Mouse (Mus musculus) NIH3T3 (cell line): ENCODE results near the gene Scube1.

Source experiments
- DNase-seq: peaks from one replicate; pipeline ENCODE4 v3.0.0-alpha.2; 2012; ENCODE audit warnings: low read depth

Scube1 gene

GRCm38 (mm10) chr15:83595364-83595711, 129.5 kb downstream of the Scube1 start:
- peak; percentile 11 for DNase-seq

DNA sequence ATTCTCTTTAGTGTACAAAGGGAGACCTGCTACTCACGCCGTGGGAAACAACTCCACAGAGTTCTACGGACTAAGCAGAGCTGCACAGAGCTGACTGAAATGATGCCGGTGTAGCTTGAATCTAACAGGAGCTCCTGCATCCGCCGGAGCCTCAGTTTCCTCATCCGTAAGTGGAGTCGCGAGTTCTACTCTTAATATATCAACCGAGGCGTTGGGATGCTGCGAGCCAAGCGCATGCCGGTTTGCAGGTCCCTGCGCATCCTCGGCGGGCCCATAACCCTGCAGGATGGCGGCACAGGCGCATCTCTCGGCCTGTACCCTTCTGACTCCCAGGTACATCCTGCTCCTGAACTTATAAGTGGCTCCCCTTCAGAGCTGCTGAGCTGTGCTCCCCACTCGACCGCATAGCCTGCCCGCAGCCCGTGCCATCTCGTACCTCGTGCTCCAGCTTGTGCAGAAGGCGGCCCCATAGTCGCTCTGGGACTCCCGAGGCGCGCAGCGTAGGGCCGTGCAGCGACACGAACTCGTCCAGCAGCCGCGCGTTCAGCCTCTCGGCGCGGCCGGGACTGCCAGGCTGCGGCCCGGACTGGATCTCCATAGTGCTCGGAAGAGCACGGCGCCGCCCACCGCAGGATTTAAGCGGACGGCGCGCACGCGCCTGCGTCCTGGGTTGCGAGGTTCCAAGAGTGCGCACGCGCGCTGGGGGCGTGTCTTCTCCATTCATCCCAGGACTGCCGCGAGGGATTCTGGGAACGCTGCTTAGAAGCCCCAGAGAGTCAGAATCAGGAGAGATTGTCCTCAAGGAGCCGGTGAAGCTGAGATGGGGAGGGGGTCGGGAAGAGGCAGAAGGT, 130.1 kb downstream of the Scube1 start, which contains the start of gene Ttll12:
Gene Ttll12, minus strand, starts transcription at position 645 of the 851 bp plus-strand sequence.
- peak; percentile 99 for DNase-seq

- peak; percentile 57 for DNase-seq
These were observed 130.9 kb downstream of the Scube1 start for GRCm38 (mm10) chr15:83593702-83594512.

DNA sequence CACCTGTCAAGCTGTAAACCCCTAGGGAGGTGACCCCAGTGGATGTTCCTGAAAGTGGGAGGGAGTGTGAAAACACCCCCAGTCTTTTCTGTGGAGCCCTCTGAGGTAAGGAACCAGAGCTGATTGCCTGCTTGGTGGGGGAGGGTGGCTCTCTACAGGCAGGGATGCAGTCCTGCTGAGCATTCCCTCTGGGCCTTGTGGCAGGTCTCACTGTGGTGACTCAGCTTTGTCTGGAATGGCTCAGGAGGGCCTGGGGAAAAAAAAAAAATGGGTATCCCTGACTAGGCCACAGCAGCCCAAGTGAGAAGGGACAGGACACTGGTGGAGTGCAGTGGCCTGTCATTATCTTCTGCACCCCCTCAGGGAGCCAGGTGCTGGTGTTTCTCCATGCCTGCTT, 131.6 kb downstream of the Scube1 start:
- DNase-seq, result no peak

- DNase-seq, result no peak
These were observed 132.3 kb downstream of the Scube1 start for GRCm38 (mm10) chr15:83592260-83593188.

DNA sequence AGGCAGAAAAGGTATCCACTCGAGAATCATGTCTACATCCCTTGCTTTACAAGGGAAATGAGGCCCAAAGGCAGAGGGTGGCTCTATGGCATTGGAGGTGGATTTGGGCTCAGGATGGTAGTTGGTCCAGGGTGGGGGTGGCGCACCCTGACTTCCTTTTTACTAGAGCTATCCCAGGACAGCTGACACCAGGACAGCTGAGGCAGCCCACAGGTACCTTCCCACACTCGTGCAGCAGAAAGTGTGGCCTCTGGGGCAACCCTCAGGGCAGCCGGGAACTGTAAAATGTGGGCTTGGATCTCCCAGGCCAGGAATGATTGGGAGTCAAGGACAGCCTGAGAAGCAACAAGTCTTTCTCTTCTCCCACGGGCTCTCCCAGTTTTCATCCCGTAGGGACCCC, 133.1 kb downstream of the Scube1 start:
- DNase-seq, result no peak

GRCm38 (mm10) chr15:83590841-83591240, 134.0 kb downstream of the Scube1 start:
- no peak for DNase-seq

DNA sequence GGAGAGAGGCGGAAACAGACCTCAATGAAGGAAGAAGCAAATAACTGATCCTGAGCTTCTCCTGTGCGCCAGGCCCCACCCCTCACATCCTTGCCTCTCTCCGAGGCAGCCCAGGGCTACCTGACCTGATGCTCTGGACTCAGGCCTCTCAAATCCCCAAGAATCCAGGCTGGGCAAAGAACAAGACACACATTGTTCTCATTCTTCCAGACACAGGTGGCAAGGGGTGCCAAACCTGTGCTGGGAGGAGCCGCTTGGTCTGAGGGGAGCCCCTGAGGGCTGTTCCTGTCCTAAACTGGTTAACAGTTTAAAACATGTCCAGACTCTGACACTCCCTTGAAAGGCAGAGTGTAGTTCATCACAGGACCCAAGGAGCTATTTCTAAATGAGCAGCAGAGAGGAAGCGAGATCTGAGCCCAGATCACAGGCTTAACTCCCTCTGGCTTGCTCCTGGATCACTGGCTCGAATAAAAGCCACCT, 140.0 kb downstream of the Scube1 start:
- no peak for DNase-seq

GRCm38 (mm10) chr15:83583419-83584156, 141.2 kb downstream of the Scube1 start:
- peak; percentile 73 for DNase-seq

DNA sequence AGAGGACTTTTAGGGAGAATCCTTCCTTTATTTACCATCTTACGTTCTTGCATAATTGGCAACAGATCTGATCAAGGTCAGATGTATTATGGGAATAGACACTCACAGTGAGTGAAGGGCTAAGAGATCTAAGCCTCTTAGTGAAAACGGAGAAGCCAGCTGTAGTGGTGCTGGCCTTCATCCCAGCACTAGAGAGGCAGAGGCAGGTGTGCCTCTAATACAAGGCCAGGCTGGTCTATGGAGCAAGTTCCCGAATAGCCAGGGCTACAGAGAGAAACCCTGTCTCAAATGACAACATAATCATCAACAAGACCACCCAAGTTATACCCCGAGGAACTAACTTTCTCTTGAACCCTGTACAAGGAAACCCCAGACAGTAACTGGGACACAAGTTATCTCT, 141.9 kb downstream of the Scube1 start:
- no peak for DNase-seq

DNA sequence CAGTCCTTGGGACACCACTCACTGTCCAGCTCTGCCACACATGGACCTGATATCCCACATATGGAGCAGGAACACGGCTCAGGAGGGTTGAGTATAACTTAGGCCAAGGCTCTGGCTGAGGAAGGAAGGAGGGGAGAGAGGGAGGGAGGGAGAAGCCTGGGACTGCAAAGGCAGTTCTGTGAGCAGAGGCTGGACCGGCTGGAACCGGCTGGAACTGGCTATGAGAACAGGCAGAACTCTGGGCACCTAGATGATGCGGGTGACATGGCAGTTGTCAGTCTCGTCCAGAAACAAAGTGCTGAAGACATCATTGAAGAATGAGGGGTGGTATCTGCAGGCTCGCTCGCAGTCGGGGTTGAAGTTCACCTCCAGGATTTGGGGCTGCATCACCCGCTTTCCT, 148.2 kb downstream of the Scube1 start:
- DNase-seq, result no peak

GRCm38 (mm10) chr15:83575543-83575942, 149.3 kb downstream of the Scube1 start:
- DNase-seq, result no peak

DNA sequence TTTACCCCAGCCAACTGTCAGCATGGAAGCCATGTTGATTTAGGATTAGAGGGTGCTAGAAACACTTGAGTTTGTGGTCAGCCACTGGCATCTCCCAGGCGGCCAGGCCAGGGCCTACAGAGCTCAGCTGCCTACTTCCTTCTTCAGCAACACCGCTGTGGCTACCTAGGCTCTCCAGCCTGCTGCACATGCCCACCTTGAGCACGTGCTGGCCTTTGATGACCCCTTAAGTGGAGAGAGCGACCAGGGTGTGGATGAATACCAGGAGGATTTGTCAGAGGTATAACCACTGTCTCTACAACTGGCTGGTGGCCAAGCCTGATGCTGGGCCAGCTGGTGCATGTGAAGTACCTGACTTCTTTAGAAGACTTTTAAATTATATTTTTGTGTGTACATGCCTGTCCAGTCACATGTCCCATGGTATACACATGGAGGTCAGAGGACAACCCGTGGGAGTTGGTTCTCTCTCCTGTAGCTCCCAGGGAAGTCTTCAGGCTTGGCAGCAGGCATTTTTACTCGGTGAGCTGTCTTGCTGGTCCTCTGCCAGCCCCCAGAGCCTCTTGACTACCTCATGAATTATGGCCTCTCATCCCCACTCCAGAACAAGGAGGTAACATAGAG, 150.0 kb downstream of the Scube1 start:
- peak; percentile 96 for DNase-seq

- DNase-seq, result no peak
These were observed 151.2 kb downstream of the Scube1 start for GRCm38 (mm10) chr15:83573606-83574005.

DNA sequence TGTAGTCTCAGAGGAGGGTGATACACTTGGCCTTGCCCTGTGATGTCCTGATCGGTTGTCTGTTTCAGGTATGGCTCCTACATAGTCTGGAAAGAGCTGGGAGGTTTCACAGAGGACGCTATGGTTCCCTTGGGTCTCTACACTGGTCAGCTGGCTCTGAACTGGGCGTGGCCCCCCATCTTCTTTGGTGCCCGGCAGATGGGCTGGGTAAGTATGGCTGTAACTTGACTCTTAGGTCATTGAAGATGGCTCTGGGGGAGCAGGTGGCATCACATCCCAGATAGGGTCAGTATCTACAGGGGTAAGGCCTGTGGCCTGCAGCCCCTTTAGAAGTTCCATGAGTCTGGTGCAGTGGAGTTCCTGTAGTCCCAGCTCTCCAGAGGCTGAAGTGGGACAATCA, 152.7 kb downstream of the Scube1 start:
- no peak for DNase-seq

- peak; percentile 77 for DNase-seq
These were observed 153.2 kb downstream of the Scube1 start for GRCm38 (mm10) chr15:83571636-83572035.

GRCm38 (mm10) chr15:83570641-83571040, 154.2 kb downstream of the Scube1 start:
- DNase-seq, result no peak

DNA sequence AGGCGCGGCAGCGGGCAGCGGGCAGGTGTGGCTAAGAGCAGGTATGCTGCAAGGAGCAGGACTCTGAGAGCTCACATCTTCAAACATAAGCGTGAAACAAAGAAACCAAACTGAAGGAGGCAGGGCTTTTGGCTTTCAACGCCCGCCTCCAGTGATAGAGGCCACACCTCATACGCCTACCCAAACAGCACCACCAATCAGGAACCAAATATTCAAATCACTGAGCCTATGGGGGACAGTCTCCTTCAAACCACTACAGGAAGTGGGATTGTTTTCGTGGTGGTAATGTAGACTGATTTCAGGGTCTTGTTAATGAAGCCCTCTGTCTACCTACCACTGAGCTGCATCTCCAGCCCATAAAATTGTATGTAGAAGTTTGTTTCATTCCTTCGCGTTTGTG, 155.1 kb downstream of the Scube1 start:
- DNase-seq, result no peak

GRCm38 (mm10) chr15:83568544-83568943, 156.3 kb downstream of the Scube1 start:
- DNase-seq, result no peak

DNA sequence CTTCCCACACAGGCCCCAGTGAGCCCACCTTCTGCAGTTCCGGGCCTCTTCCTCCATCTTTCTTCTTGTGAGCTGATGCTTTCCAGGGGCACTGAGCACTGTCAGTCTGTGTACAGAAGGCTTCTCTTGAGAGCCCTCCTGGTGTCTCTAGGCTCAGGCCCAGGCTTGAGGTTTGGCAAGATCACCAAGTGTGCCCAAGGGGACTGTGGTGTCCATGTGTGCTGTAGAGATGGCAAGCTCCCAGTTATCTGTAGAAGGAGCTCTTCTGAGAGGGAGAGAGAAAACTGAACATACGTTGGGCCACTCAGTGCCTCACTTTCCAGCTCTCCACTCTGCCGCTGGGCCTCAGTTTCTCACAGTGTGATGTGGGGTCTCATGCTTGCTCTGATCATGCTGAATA, 157.1 kb downstream of the Scube1 start:
- peak; percentile 65 for DNase-seq

GRCm38 (mm10) chr15:83566006-83566405, 158.8 kb downstream of the Scube1 start:
- DNase-seq, result no peak
